Mouse (Mus musculus): ENCODE measurements around the gene Rras2. TPM values are rescaled to one million over a fixed set of nuclear protein-coding genes. Genes with fewer than 3 reads are reported as not detected.

Rras2 gene
- polyA plus RNA-seq, 3 experiments from 2014 or later: 3.3 to 5.3 (median 4.5) TPM

DNA sequence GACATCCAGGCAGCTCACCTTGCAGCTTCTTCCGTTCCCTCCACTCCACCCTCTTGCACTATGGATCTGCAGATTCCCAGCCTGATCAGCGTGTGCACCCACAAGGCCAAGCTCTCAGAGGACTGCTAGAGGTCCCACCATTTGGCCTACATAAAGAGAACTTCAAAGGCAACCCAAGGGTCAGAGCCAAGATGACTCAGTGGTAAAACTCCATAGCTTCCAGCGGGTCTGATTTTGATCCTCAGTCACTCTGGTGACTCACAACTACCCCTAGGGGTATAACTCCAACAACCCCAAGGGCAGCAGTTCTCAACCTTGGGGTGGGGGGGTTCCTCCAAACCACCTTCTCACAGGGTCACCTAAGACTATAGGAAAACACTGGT is 47.1 kb downstream of the Rras2 start:
- ATAC-seq: no peak

DNA sequence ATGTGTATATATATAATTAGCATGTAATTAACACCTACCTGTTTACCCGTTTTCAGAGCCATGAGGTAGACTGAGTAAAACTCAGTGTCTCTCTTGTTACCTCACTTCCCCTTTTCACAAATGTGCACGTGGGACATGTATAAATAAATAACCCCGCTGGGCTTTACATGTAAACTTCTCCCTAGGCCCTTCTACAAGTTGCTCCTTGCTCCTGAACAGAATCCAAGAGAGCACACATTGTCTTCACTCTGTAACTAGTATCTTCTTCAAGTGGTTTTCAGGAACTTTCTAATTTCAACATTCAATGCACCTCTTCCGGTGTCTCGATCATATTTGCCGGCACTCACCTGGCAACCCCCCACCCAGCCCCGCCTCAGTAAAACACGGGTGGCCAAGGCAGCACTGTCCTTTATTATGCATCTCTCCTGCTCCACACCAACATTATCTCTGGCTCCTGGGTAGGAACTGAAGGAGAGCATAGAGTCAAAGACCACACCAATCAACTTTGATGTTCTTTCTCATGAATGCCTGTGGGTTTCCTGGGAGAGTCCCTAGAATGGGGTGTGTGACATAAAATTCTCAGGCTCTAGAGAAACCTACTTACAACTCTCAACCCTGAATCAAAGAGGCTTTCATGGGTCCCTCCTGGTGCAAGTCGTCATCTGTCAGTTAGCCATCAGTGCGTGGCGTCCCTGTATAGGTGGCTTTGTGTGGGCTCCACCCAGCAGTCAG is 47.7 kb downstream of the Rras2 start:
- peak; percentile 74 for ATAC-seq

DNA sequence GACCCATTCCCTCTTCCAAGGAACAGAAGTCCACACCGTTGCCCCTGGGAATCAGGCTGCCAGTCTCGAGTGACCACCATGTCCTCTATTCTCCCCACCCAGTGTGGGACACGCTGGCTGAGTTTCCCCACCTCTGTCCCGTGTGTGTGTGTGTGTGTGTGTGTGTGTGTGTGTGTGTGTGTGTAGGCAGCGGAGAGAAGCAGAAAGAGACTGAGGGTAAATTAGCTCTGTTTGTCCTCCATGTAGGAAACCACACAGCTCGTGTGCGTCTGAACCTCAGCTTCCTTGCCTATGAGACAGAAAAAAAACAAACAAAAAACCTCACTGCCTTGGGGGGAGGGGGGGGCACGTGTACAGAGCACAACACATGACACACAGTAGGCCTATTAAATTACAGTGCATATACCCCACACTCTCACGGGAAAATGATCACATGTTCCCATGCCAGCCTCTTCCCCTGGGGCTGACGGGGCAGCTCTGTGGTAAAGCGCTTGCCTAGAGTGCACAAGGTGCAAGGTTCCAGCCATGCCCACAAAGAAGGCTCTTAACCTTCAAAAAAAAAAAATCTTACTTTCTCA is 48.5 kb downstream of the Rras2 start:
- peak; percentile 60 for ATAC-seq

DNA sequence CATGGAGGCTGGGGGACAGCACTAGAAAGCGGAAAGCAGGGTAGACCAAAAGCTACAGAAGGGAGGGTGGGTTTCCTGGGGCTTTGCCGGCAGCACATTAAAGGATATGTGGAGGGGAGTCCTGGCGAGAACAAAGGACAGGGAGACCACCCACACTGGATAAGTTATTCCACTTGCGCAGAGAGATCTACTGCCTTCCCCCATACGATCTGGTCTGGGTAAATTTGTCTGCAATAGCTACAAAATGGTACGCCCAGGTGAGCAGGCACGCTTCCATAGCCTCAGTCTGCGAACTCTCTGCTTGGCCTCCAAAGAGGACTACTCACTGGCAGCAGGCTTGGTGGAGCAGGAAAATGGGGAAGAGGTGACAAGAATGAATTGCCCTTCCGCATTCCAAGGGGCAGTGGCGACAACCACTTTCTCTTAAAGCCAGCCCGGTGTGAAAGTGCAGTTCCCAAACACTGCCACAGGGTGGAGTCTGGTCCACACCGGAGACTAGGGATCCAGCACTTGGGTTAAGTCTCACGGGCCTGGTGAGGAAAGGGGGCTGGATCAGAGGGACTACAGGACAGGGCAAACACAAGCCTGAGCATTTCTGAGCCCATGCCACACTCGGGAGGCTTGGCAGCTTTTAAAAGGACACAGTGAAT is 50.9 kb downstream of the Rras2 start:
- ATAC-seq: peak; percentile 48

DNA sequence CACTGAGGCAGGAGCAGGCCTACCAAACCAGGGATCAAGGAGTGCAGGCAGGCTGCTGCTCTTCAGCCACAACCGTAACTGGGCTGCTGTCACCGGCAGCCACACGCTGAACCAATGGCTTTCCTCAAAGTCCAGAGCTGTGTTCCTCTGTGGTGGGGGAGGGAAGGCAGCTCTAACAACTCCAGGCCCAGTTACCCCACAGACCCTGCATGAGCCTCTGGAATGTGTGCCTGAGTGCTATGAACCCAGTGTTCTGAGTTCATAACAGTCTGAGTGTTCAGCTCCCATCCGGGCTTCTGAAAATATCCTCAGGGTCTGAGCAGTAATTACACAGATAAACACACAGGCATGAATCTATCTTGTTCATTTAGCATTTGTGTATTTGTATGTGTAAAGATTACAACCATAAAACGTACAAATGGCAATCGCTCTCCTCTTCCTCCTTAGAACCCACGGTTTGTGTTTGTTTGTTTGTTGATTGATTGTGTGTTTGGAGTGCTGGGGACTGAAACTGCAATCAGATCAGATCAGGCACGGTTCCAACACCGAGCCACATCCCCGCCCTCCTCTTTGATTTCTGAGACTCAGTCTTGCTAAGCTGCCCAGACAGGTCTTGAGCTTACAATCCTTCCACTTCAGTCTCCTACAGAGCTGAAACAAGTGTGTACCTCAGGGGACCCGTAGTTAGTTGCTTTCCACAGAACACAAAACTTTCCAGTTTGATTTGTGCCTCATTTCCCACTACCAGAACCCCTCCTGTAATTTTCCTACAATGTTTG is 52.0 kb downstream of the Rras2 start:
- no peak for ATAC-seq

DNA sequence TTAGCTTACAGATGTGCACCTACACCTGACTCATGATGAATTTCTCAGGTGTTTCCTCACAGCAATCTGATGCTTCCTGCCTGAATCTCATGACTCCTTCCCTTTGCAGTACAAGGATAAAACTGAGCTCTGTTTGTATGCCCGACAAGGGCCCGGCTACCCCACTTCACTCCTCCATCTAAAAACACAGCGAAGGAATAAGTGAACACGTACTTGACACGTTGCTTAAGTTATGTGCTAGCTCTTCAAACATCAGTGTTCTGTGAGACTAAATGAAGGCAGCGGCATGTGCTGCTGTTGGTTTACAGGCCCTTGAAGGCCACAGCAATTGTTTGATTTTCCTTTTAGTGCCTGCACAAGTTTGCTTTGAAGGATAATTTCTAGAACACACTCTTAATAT is 53.6 kb downstream of the Rras2 start:
- ATAC-seq: no peak

DNA sequence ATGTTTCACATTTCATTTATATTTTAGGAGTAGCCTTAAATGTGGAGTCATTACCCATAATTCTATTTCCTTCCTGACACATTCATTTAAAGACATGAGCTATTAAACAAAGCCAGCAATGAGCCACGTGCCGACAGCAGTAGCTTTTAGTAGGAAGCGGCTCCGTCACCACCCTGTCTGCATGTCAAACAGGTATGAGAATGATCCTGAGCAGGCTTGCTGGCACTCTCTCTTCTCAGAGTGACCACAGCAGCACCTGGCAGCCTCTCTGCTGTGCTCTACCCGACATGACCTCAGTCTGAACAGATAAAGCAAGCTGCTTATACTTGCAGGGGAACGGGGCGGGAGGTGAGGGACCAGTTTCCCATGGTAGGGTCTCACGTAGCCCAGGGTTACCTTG is 54.0 kb downstream of the Rras2 start:
- ATAC-seq: no peak

DNA sequence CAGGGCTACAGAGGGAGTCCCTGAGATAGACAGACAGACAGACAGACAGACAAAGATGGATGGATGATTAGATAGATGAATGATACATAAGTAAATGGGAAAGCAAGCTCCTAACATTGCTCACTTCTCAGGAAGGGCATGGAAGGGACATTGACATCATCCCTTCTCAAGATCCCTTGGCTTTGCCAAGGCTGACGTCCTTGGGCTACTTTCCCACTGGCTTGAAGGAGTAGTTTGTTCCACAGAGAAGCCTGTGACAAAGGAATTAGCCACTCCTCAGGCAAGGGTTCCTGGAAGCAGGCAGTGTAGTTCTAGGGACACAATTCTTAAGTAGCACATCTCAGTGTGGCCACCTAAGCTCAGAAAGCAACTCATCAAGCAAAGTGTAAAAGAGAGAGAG is 55.1 kb downstream of the Rras2 start:
- no peak for ATAC-seq

DNA sequence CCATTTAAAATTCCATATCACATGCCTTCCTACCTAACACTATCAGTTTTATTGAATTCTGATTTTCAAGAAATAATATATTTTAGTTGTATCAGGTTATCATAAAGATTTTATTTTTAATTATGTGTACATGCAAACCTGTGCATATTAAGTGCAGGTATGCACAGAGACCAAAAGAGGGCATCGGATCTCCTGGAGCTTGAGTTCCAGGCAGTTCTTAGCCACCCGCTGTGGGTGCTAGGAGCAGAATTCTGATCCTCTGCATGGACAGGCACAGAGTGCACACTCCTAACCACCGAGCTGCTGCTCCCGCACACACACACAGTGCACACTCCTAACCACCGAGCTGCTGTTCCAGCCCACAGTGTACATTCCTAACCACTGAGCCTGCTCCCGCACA is 57.1 kb downstream of the Rras2 start:
- no peak for ATAC-seq

DNA sequence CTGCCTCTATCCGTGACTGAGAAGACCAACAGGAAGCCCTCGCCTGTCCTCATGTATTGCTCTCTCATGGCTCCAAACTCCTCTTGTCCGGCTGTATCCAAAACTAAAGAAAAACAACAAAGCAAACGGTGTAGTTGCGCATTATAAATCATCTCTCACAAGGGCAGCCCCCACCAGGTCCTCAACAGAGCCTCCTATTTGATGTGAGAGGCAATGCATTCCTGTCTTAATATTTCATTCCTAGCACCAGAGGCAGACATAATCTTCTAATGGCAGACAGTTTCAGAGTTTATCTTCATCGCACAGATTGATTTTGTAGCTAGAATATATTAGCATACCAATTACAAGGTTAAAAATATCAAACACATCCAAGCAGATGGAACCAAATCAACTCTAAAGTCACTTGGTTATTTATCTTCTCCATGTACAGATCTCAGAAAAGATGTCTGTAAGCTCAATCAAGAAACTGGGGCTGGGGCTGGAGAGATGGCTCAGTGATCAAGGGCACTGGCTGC is 58.6 kb downstream of the Rras2 start:
- no peak for ATAC-seq

DNA sequence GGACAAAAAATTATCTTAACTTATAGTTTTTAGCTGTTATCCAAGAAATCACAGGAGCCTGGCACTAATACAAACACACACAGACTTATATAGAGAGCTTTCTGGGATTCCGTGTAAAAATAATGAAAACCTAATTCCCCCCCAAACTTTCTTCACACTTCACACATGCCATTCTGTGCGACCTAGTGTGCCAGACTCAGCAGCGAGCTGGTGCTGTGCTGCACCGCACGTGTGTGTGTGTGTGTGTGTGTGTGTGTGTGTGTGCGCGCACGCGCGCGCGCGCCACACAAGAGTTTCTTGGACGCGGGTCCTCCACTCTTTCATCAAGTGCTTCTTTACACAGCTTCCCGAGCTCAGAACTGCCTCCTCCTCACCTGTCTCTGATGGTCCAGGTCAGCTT is 59.4 kb downstream of the Rras2 start:
- ATAC-seq: no peak

DNA sequence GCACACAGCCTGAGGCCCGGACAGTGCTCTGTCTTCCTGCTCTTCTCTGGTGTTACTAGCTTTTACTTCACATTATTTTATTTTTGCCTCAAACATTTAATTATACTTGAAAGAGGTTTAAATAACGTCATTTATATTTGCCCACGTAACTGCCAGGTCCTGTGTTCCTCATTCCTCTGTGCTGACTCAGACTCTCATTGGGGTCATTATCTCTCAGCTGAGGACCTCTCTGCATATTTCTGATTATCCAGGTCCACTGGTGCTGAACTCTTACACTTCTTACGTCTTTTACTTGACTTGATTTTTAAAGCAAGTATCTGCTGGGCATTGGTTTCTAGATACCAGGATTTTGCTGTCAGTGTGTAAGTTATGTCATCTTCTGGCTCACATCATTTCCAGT is 63.9 kb downstream of the Rras2 start:
- no peak for ATAC-seq

DNA sequence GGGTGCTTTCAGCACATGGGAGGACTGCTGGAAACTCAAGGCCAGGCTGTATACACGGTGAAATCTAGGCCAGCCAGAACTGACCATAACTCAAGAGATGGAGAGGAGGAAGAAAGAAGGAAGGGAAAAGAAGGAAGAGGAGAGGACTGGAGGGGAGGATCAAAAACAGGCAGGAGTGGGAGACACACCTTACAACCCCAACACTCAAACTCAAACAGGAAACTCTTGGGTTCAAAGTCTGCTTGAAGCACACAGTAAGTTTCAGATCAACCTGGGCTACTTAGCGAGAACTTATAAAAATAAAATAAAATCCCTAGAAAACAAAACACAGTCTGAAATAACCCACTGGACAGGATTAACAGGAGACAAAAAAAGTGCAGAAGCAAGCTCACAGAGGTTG is 71.8 kb downstream of the Rras2 start:
- ATAC-seq: no peak

DNA sequence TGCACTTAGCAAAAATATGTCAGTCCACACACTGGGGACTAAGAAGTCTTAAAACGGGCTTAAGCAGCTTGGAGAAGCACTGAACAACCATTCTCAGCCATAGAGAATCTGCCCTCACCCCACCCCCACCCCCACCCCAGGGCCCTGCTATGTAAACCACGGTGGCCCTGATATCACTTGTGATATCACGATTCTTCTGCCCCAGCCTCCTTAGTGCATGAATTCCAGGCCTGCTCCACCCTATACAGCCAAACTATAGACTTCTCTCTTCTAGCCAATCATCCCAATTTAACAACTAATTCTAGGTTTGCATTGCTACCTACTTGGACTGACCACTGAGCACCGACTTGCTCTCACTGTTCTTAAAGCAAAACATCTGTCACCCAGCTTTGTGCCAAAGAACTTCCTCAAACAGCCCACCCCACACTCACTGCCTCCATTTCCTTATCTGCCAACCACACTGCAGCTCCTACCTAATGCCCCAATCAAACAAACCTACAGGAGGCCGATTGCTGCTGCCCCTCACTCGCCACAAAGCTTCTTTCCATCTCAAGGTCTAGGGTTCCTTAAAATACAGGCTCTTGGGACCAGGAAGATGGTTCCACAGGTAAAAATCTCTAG is 73.5 kb downstream of the Rras2 start:
- ATAC-seq: no peak

DNA sequence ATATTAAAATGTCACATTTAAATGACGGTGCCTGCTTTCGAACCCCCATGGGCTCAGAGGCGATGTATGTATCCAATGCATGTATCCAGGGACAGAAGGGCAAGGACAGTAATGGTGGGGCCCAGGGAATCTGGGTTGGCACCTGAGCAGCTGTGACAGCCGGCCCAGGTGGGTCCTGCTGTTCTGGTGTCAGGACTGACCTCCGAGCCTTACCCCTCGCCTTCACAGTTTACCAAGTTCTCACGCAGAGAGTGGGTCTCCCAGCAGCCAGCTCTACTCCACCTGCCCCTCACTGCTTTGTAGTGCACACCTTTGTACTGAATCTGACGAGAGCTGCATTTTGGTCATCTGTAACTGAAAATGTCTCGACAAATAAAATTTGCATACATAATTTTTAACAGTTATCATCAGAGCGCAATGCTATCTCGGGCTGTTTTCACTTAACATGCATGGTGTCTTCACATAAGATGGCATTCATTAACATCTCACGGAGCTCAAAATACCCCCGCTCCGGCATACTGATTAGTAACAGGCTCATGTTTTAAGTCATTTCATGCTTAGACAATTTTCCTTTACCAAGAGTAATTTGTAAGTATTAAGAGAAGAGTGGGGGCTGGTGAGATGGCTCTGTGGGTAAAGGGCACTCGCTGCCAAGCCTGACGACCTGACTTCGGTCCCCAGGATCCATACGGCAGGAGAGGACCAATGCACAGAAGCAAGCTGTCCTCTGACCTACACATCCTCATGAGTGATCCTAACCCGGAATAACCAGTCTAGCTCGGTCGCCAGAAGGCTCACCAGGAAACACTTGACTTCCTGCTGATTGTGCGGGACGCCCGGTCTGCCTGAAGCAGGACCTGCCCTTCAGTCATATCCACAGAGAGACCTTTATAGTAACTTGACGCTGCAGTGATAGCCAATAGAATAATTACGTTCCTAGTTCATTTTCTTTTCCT is 74.3 kb downstream of the Rras2 start:
- no peak for ATAC-seq

DNA sequence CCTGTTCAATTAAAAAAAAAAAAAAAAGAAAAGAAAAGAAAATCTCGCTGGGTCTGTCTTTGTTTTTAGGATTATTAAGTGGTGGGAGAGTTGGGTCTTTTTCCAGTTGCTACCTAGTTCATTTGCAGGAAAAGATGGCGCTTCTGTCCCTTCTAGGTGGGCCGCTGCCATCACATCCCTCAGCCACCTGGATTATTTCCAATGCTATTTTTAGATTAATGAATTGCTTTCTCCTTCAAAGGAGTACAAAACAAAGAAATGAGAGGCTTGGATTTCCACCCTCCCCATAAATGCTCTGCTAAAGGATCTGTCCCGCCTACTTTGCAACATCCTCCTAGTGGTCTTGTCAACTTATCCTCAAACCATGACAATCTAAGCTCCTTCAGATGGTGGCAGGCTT is 76.2 kb downstream of the Rras2 start:
- no peak for ATAC-seq

DNA sequence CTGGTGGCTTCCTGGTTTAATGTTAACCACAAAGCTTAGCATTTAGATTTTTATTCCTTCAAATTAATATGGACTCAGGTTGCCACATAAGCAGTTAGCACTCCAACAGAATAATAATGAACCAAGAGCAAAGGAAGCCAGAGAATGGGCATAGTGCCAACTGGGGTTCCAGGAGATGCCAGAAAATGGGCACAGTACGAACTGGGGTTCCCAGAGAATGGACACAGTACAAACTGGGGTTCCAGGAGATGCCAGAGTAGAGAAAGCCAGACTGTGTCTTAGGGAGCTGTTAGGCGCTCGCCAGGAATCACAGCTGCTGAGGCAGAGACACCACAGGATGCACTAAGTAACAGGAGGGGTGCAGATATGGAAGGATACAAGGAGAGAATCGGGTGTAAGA is 80.3 kb downstream of the Rras2 start:
- no peak for ATAC-seq

DNA sequence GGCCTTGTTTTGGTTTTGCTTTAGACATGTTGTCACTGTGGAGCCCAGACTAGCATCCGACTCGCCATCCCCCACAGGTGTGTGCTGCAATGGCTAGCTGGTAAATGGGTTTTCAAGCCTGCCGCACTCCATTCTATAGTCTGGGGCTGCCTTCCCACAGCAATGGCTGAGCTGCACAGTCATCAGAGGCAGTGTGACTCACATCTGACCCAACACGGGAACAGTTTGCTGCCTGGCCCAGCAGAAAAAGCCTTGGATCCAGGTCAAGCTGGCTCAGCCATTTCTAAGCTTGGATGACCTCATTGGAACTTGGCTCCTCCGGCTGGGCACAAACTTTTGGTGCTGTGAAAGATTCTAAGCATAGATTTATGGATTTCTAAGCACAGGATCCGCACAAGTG is 88.0 kb downstream of the Rras2 start:
- ATAC-seq: no peak

DNA sequence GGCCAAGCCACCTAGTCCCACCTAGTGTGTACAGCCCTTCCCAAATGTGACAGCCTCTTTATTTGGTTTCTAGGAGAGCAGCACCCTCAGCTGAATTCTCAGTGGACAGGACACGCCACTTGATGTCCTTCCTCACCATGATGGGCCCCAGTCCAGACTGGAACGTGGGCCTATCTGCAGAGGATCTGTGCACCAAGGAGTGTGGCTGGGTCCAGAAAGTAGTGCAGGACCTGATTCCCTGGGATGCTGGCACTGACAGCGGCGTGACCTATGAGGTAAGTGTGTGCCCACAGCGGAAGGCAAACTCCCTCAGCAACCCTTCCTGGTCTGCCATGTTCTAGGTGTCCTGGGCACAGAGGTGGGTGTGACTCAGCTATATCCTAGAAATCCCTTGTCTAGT is 88.8 kb downstream of the Rras2 start:
- ATAC-seq: no peak

DNA sequence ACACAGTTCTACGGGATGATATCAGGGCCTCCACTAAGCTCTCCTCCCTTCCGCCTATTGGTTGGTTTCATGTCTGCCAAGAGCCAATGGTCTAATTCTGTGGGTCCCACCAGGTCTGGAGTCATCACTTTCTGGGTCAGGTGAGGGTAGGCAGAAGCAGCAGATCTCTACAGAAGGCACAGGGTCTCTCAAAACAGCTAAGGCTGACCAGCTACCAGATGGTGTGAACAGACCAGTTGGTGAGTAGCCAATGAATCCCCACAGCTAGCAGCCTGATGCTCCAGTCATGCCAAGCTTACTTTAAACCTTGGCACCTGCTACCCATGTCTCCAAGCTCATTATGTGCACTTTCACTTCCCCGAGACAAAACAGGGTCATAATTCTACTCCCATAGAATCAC is 90.2 kb downstream of the Rras2 start:
- no peak for ATAC-seq

DNA sequence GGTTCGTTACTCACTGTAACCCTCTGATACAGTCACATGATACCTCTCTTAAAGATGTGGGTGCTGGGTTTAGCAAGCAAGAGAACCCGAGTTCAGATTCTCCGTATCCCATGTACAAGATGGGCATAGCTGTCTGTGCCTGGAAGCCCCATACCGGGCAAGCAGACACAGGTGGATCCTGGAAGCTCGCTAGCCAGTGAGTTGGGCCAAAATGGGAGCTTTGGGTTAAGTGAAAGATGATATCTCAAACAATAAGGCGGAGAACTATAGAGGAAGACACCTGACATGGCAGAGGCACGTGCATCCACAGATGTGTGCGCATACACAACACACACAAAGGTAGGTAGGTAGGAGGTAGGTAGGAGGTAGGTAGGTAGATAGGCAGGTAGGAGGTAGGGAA is 90.7 kb downstream of the Rras2 start:
- ATAC-seq: no peak

DNA sequence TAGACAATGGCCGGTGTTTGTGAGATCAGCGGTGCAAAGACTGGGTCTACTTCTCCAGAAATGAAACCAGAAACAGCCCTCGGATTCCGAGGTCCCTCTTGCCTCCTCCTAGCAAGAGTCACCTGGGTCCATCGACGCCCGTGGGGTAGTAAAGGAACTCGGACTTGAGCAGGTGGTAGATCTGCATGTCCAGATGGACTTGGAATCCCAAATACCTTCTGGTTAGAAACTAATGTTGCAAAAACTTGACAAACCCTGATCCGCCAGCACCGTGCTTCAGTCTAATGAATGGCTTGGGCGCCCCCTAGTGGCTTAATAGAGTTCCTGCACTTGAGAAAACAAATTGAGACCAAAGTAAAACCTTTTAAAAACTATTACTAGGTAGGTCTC is 96.9 kb downstream of the Rras2 start:
- ATAC-seq: peak; percentile 78

All from inflammation-experienced regulatory T-cells, adult 6 months (primary cell).